Mouse (Mus musculus) adrenal gland, postnatal 25 days (tissue): ENCODE measurements at regions not wholly inside any gene's neighbourhood (a gene's known extent, or its start where the extent isn't known, plus 50 kb on each side); places are given as distances from the start of the nearest gene placed in this dataset.
"Not testable (repeated sequence)": the region's sequence is repeated elsewhere in the genome, so short reads cannot be mapped to it uniquely, and the experiment has no call there.

Experiments
- DNase-seq: peaks from one replicate; pipeline ENCODE4 v3.0.0; 2021; ENCODE audit warnings: mixed read lengths

- DNase-seq, result no peak
Measured at GRCm38 (mm10) chr3:109224526-109224925, 101.6 kb downstream of the Slc25a24 start.

GRCm38 (mm10) chr3:109234275-109234674, 106.2 kb upstream of the Vav3 start:
- no peak for DNase-seq

GRCm38 (mm10) chr3:109236918-109237317, 103.5 kb upstream of the Vav3 start:
- no peak for DNase-seq

- no peak for DNase-seq
Measured at GRCm38 (mm10) chr3:109243491-109243890, 97.0 kb upstream of the Vav3 start.

GRCm38 (mm10) chr3:109248801-109249200, 91.7 kb upstream of the Vav3 start:
- no peak for DNase-seq

GRCm38 (mm10) chr3:109249359-109249758, 91.1 kb upstream of the Vav3 start:
- DNase-seq, result no peak

- no peak for DNase-seq
Measured at GRCm38 (mm10) chr3:109249989-109250388, 90.5 kb upstream of the Vav3 start.

- DNase-seq, result no peak
Measured at GRCm38 (mm10) chr3:109251716-109252115, 88.7 kb upstream of the Vav3 start.

GRCm38 (mm10) chr3:109254001-109254630, 86.3 kb upstream of the Vav3 start:
- DNase-seq, result no peak

GRCm38 (mm10) chr3:109254957-109255356, 85.5 kb upstream of the Vav3 start:
- DNase-seq, result peak; percentile 4

GRCm38 (mm10) chr3:109256723-109257122, 83.7 kb upstream of the Vav3 start:
- no peak for DNase-seq

GRCm38 (mm10) chr3:109266947-109267346, 73.5 kb upstream of the Vav3 start:
- DNase-seq, result not testable (repeated sequence)

- no peak for DNase-seq
Measured at GRCm38 (mm10) chr3:109270783-109271182, 69.7 kb upstream of the Vav3 start.

GRCm38 (mm10) chr3:109273074-109273801, 67.2 kb upstream of the Vav3 start:
- DNase-seq, result peak; percentile 14

- DNase-seq, result no peak
Measured at GRCm38 (mm10) chr3:109273802-109274155, 66.7 kb upstream of the Vav3 start.

- DNase-seq, result no peak
Measured at GRCm38 (mm10) chr3:109279086-109279485, 61.4 kb upstream of the Vav3 start.

GRCm38 (mm10) chr3:109286590-109286989, 53.9 kb upstream of the Vav3 start:
- peak; percentile 39 for DNase-seq
